Mouse (Mus musculus): ENCODE measurements around the gene Cog1. TPM values are rescaled to one million over a fixed set of nuclear protein-coding genes. Genes with fewer than 3 reads are reported as not detected.

Gene Cog1
- polyA plus RNA-seq, 1 experiment, result 15.6 TPM

DNA sequence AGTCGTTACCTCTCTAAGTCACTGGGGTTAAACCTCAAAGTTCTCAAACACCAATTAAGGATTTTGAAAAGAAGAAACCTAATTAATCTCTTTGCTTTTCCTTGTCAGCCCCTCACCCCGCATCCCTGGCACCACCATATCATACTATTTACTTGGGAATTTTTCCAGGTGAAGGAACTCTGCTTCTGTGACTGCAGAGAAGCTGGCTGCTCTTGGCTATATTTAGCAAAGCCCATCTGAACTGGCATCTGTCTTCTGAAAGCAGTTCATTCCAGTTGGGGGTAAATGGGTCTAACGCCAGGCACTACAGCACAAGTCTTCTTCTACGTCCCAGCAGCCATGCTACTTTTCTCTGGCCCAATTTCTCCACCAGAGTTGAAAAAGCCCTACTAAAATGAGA is 24.6 kb downstream of the Cog1 start:
- H3K9ac ChIP-seq (ENCODE audit: low read depth, poor library complexity, severe bottlenecking), result no peak overlapping the region
- H3K36me3 ChIP-seq (ENCODE audit: control insufficient read depth, insufficient read depth, low read length, poor library complexity, severe bottlenecking), result peaks cover 27% of the 10 kb centered on the region
- H3K4me3 ChIP-seq (ENCODE audit: low read depth, low read length), result no peak overlapping the region
- no peak overlapping the region for H3K27ac ChIP-seq (ENCODE audit: insufficient read depth, low read length)
- no peak for TF ChIP-seq EP300 (IDR thresholded peaks at IDR 0.05; ENCODE audit: insufficient read depth, low read depth, low read length)
- TF ChIP-seq POLR2A (IDR thresholded peaks at IDR 0.05; ENCODE audit: insufficient read depth, low read length), result no peak
- TF ChIP-seq CTCF (IDR thresholded peaks at IDR 0.05; ENCODE audit: low read depth, low read length), result no peak
- H3K4me1 ChIP-seq (ENCODE audit: control insufficient read depth, insufficient read depth, low read length), result no peaks in the 10 kb centered on the region
- no peaks in the 10 kb centered on the region for H3K27me3 ChIP-seq (ENCODE audit: control insufficient read depth, insufficient read depth, low read length, poor library complexity, severe bottlenecking)
- no peaks in the 10 kb centered on the region for H3K9me3 ChIP-seq (replicated peaks; ENCODE audit: control insufficient read depth, insufficient read depth, low read length, poor library complexity, severe bottlenecking)

DNA sequence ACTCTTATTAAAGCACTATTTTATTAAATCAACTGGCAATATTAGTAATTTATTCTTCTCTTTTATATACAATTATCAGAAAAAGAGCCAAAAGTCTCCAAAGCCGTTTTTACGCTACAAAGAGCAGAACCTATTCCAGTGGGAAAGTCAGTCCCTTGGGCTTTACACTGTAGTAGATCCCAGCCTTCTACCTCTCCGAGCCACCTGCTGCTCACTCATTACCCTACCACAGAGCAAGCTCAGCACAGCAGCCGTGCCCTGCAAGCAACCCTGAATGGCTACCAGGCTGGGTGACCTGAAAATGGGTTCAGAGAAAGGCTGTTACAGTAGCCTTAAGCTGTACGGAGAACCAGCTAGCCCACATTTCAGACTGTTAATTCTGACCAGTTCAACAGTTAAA is 25.6 kb downstream of the Cog1 start:
- peaks cover 25% of the 10 kb centered on the region for H3K36me3 ChIP-seq (ENCODE audit: control insufficient read depth, insufficient read depth, low read length, poor library complexity, severe bottlenecking)
- no peak overlapping the region for H3K4me3 ChIP-seq (ENCODE audit: low read depth, low read length)
- no peak overlapping the region for H3K27ac ChIP-seq (ENCODE audit: insufficient read depth, low read length)
- no peaks in the 10 kb centered on the region for H3K9me3 ChIP-seq (replicated peaks; ENCODE audit: control insufficient read depth, insufficient read depth, low read length, poor library complexity, severe bottlenecking)
- peaks cover 2% of the 10 kb centered on the region for H3K4me1 ChIP-seq (ENCODE audit: control insufficient read depth, insufficient read depth, low read length)
- no peak for TF ChIP-seq EP300 (IDR thresholded peaks at IDR 0.05; ENCODE audit: insufficient read depth, low read depth, low read length)
- TF ChIP-seq CTCF (IDR thresholded peaks at IDR 0.05; ENCODE audit: low read depth, low read length), result no peak
- no peak for TF ChIP-seq POLR2A (IDR thresholded peaks at IDR 0.05; ENCODE audit: insufficient read depth, low read length)
- H3K27me3 ChIP-seq (ENCODE audit: control insufficient read depth, insufficient read depth, low read length, poor library complexity, severe bottlenecking), result no peaks in the 10 kb centered on the region
- H3K9ac ChIP-seq (ENCODE audit: low read depth, poor library complexity, severe bottlenecking), result no peak overlapping the region

DNA sequence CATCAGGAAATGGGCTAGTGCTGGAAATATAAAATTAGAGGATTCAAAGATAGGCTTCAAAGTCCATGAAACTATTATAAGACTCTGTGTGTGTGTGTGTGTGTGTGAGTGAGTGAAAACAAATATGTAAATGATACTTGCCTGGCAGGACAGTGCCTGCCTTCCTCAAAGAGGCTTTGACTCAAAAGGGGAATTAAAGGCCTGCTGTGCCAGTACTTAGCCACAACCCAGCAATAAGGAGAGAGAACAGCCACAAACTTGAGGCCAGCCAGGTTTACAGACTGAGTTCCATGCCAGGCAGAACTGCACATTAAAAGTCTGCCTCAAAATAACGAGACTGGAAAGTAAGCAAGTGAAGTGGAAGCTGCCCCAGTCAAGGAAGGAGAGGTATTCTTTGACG is 27.9 kb downstream of the Cog1 start:
- Histone ChIP-seq H3K9me3 (replicated peaks; ENCODE audit: control insufficient read depth, insufficient read depth, low read length, poor library complexity, severe bottlenecking) (no peaks in the 10 kb centered on the region), H3K36me3 (ENCODE audit: control insufficient read depth, insufficient read depth, low read length, poor library complexity, severe bottlenecking) (peaks cover 19% of the 10 kb centered on the region), H3K9ac (ENCODE audit: low read depth, poor library complexity, severe bottlenecking) (no peak overlapping the region), H3K4me3 (ENCODE audit: low read depth, low read length) (no peak overlapping the region), H3K4me1 (ENCODE audit: control insufficient read depth, insufficient read depth, low read length) (peaks cover 2% of the 10 kb centered on the region), H3K27ac (ENCODE audit: insufficient read depth, low read length) (no peak overlapping the region), H3K27me3 (ENCODE audit: control insufficient read depth, insufficient read depth, low read length, poor library complexity, severe bottlenecking) (no peaks in the 10 kb centered on the region)
- TF ChIP-seq EP300 (IDR thresholded peaks at IDR 0.05; ENCODE audit: insufficient read depth, low read depth, low read length), result no peak
- no peak for TF ChIP-seq CTCF (IDR thresholded peaks at IDR 0.05; ENCODE audit: low read depth, low read length)
- no peak for TF ChIP-seq POLR2A (IDR thresholded peaks at IDR 0.05; ENCODE audit: insufficient read depth, low read length)

DNA sequence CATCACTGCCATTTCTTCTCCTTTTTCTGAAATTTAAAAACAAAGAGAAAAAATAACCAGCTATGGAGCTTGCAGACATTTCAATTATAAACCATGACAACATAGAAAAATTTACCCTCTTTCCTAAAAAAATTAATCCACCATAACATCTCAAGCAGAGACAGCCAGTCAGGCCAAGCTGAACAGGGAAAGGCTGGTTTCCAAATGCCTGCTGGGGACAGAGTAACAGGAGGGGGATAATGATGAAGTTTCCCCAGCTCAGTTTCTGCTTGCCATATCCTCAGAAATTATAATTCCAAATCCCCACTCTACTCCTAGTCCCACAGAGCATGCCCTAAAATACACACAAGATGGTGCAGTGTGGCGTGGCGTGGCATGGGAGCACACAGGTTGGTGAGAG is 28.4 kb downstream of the Cog1 start:
- Histone ChIP-seq H3K27ac (ENCODE audit: insufficient read depth, low read length) (no peak overlapping the region), H3K9me3 (replicated peaks; ENCODE audit: control insufficient read depth, insufficient read depth, low read length, poor library complexity, severe bottlenecking) (no peaks in the 10 kb centered on the region), H3K4me1 (ENCODE audit: control insufficient read depth, insufficient read depth, low read length) (peaks cover 2% of the 10 kb centered on the region), H3K4me3 (ENCODE audit: low read depth, low read length) (no peak overlapping the region), H3K36me3 (ENCODE audit: control insufficient read depth, insufficient read depth, low read length, poor library complexity, severe bottlenecking) (peaks cover 19% of the 10 kb centered on the region), H3K9ac (ENCODE audit: low read depth, poor library complexity, severe bottlenecking) (no peak overlapping the region), H3K27me3 (ENCODE audit: control insufficient read depth, insufficient read depth, low read length, poor library complexity, severe bottlenecking) (no peaks in the 10 kb centered on the region)
- TF ChIP-seq CTCF (IDR thresholded peaks at IDR 0.05; ENCODE audit: low read depth, low read length) (no peak), EP300 (IDR thresholded peaks at IDR 0.05; ENCODE audit: insufficient read depth, low read depth, low read length) (no peak), POLR2A (IDR thresholded peaks at IDR 0.05; ENCODE audit: insufficient read depth, low read length) (no peak)

DNA sequence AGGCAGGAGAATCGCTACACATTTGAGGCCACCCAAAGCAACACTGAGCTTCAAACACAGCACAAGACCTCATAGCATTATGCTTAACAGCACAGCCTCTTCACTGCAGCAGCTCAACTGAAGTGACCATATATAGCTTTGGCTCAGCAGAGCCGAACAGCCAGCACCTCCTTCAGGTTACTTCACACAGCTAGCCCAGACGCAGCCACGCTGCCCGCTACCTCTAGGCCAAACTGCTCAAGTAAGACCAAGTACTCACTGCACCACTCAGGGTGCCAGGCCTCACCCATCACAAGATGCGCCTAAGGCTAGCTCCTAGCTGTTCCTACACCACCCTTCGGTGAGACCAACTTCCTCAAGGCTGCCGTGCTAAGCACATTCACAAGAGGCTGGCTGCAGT is 29.4 kb downstream of the Cog1 start:
- H3K27me3 ChIP-seq (ENCODE audit: control insufficient read depth, insufficient read depth, low read length, poor library complexity, severe bottlenecking), result no peaks in the 10 kb centered on the region
- no peaks in the 10 kb centered on the region for H3K9me3 ChIP-seq (replicated peaks; ENCODE audit: control insufficient read depth, insufficient read depth, low read length, poor library complexity, severe bottlenecking)
- H3K4me3 ChIP-seq (ENCODE audit: low read depth, low read length), result no peak overlapping the region
- H3K27ac ChIP-seq (ENCODE audit: insufficient read depth, low read length), result no peak overlapping the region
- peaks cover 2% of the 10 kb centered on the region for H3K4me1 ChIP-seq (ENCODE audit: control insufficient read depth, insufficient read depth, low read length)
- H3K9ac ChIP-seq (ENCODE audit: low read depth, poor library complexity, severe bottlenecking), result no peak overlapping the region
- H3K36me3 ChIP-seq (ENCODE audit: control insufficient read depth, insufficient read depth, low read length, poor library complexity, severe bottlenecking), result peaks cover 19% of the 10 kb centered on the region
- TF ChIP-seq POLR2A (IDR thresholded peaks at IDR 0.05; ENCODE audit: insufficient read depth, low read length) (no peak), CTCF (IDR thresholded peaks at IDR 0.05; ENCODE audit: low read depth, low read length) (no peak), EP300 (IDR thresholded peaks at IDR 0.05; ENCODE audit: insufficient read depth, low read depth, low read length) (no peak)

DNA sequence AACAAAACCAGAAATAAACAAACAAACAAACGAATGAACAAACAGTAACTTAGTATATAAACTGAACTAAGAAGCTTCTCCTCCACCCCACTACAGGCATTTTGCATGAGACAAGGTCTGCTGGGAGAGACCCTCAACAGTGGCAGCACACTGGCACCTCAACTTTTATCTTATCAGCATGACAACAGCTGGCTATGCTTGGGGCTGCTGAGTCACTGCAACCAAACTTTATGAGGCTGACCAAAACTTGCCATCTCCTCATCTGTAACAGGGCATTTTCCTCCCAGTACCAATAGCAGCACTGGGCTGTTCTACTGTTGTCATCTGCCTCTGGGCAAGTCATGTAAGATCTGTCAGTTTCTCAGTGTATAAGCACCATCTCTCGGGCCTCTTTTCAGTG is 32.0 kb downstream of the Cog1 start:
- Histone ChIP-seq H3K27ac (ENCODE audit: insufficient read depth, low read length) (no peak overlapping the region), H3K9ac (ENCODE audit: low read depth, poor library complexity, severe bottlenecking) (no peak overlapping the region), H3K9me3 (replicated peaks; ENCODE audit: control insufficient read depth, insufficient read depth, low read length, poor library complexity, severe bottlenecking) (no peaks in the 10 kb centered on the region), H3K36me3 (ENCODE audit: control insufficient read depth, insufficient read depth, low read length, poor library complexity, severe bottlenecking) (peaks cover 11% of the 10 kb centered on the region), H3K4me1 (ENCODE audit: control insufficient read depth, insufficient read depth, low read length) (peaks cover 2% of the 10 kb centered on the region), H3K27me3 (ENCODE audit: control insufficient read depth, insufficient read depth, low read length, poor library complexity, severe bottlenecking) (no peaks in the 10 kb centered on the region), H3K4me3 (ENCODE audit: low read depth, low read length) (no peak overlapping the region)
- TF ChIP-seq CTCF (IDR thresholded peaks at IDR 0.05; ENCODE audit: low read depth, low read length), result no peak
- no peak for TF ChIP-seq POLR2A (IDR thresholded peaks at IDR 0.05; ENCODE audit: insufficient read depth, low read length)
- TF ChIP-seq EP300 (IDR thresholded peaks at IDR 0.05; ENCODE audit: insufficient read depth, low read depth, low read length), result no peak

Data from ES-Bruce4 (cell line).